20 mouse cellular contexts compared by ENCODE assay signal in the genomic region with DNA sequence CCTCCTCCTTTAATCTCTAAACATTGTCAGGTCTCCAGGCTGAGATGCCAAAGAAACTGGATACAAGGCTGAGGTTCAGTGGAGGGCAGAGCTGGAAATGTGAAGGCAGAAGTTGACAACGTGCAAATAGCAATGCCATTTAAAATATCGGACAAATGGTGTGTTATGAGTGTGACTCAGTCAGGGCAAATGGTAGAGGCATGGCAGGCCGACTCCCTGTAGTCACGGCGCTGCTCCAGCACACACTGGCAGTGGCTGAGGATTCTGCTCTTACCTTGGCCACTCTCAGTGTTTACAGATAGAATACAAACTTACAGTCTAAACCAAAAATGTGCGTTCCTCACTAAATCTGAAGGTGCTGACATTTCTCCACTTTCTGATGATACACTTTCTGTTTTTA.
DNase-seq lines count a peak whose midpoint lies in the region; ATAC-seq and TF ChIP-seq lines count a peak whose summit lies in the region.
"Had no signal": no experiment of that assay in that cellular context is flagged by ENCODE, and none has a peak within 500 bp of the region (broad histone marks: within the 10 kb centered on the region; RNA-seq: fewer than 3 reads in every experiment).

No protein-coding gene starts in this region.

- no peak for TF ChIP-seq EP300 in stomach, postnatal 0 days (optimal IDR thresholded peaks at IDR 0.05)

- WGBS in heart, embryonic 15.5 days = 62% methylated on average over 6 of the region's 6 CpGs
- 53% methylated on average over 6 of the region's 6 CpGs for WGBS in stomach, postnatal 0 days

- no peaks in the 10 kb centered on the region for H3K36me3 ChIP-seq in heart, embryonic 15.5 days
- H3K36me3 ChIP-seq in stomach, postnatal 0 days (ENCODE audit: control insufficient read depth, insufficient read depth, low read length) = no peaks in the 10 kb centered on the region
- H3K36me3 ChIP-seq: forebrain, embryonic 15.5 days; hindbrain, embryonic 10.5 days; midbrain, embryonic 13.5 days; neural tube, embryonic 13.5 days had no signal

- TF ChIP-seq CTCF in stomach, postnatal 0 days (IDR thresholded peaks at IDR 0.05; ENCODE audit: low read depth) = no peak

- no peak overlapping the region for H3K4me3 ChIP-seq in heart, embryonic 15.5 days
- H3K4me3 ChIP-seq in stomach, postnatal 0 days (ENCODE audit: low read depth, low read length) = no peak overlapping the region
- H3K4me3 ChIP-seq: forebrain, embryonic 15.5 days; hindbrain, embryonic 10.5 days; layer of hippocampus, adult 2 months; midbrain, embryonic 13.5 days; neural tube, embryonic 13.5 days had no signal

- no peak overlapping the region for H3K4me2 ChIP-seq in heart, embryonic 15.5 days
- no peak overlapping the region for H3K4me2 ChIP-seq in stomach, postnatal 0 days (replicated peaks; ENCODE audit: low read depth)
- H3K4me2 ChIP-seq: forebrain, embryonic 15.5 days; midbrain, embryonic 13.5 days; neural tube, embryonic 13.5 days had no signal

- H3K27ac ChIP-seq in heart, embryonic 15.5 days = peak overlapping the region; percentile 10
- H3K27ac ChIP-seq in stomach, postnatal 0 days (replicated peaks) = peak overlapping the region; percentile 49; the same call in 1 of the 2 replicates
- H3K27ac ChIP-seq: forebrain, embryonic 15.5 days; kidney, postnatal 0 days; layer of hippocampus, adult 2 months; liver, embryonic 14.5 days; midbrain, embryonic 13.5 days; neural tube, embryonic 13.5 days had no signal

- no peaks in the 10 kb centered on the region for H3K27me3 ChIP-seq in heart, embryonic 15.5 days
- H3K27me3 ChIP-seq in stomach, postnatal 0 days (ENCODE audit: control insufficient read depth, insufficient read depth, low read length) = no peaks in the 10 kb centered on the region
- H3K27me3 ChIP-seq: forebrain, embryonic 15.5 days; midbrain, embryonic 13.5 days; neural tube, embryonic 13.5 days had no signal

- H3K9ac ChIP-seq in heart, embryonic 15.5 days = no peak overlapping the region
- no peak overlapping the region for H3K9ac ChIP-seq in stomach, postnatal 0 days (ENCODE audit: low read length)
- H3K9ac ChIP-seq: forebrain, embryonic 15.5 days; liver, embryonic 14.5 days; midbrain, embryonic 13.5 days; neural tube, embryonic 13.5 days had no signal

- no peaks in the 10 kb centered on the region for H3K9me3 ChIP-seq in heart, embryonic 15.5 days (replicated peaks)
- no peaks in the 10 kb centered on the region for H3K9me3 ChIP-seq in stomach, postnatal 0 days (ENCODE audit: control insufficient read depth, low read length)
- H3K9me3 ChIP-seq: forebrain, embryonic 15.5 days; hindbrain, embryonic 10.5 days; midbrain, embryonic 13.5 days; neural tube, embryonic 13.5 days had no signal

- ATAC-seq in cerebellum, adult (ENCODE audit: insufficient number of reproducible peaks, low FRiP score, low TSS enrichment) = peak; percentile 58; the same call in 1 of the 2 replicates
- ATAC-seq in heart, embryonic 15.5 days (replicated peaks; ENCODE audit: insufficient number of reproducible peaks, insufficient read depth, low FRiP score, low read depth) = no peak
- ATAC-seq in stomach, postnatal 0 days (ENCODE audit: low FRiP score, low TSS enrichment) = no peak
- ATAC-seq: forebrain, embryonic 15.5 days; lung, postnatal 0 days; midbrain, embryonic 13.5 days had no signal

- DNase-seq in cerebellum, postnatal 4 days (ENCODE audit: low spot score in 2 of 2) = no peak
- no peak for DNase-seq in heart, adult 8-10 months (ENCODE audit: low spot score)
- DNase-seq in cerebellum, adult 18-20 months = peak; percentile 60 to 63
- DNase-seq in stomach, postnatal 0 days (ENCODE audit: low spot score) = peak; percentile 24
- no peak for DNase-seq in natural killer cell, adult 2 months (ENCODE audit: low spot score in 2 of 2)
- DNase-seq: embryo, embryonic 11 days; heart, adult 11 months; kidney, adult 11 months; layer of hippocampus, postnatal 36 days; thymus, postnatal 25 days had no signal

- H3K4me1 ChIP-seq in heart, embryonic 15.5 days (replicated peaks) = peaks cover 33% of the 10 kb centered on the region
- no peaks in the 10 kb centered on the region for H3K4me1 ChIP-seq in stomach, postnatal 0 days (replicated peaks; ENCODE audit: control insufficient read depth, insufficient read depth)

Comparison
In these comparisons a context has a peak if more than half of its experiments do, and no peak if none do; other contexts are left out.
1. DNase-seq: peak in cerebellum, adult 18-20 months (2 of 2) and stomach, postnatal 0 days (single experiment); none in cerebellum, postnatal 4 days (0 of 2), heart, adult 8-10 months (single experiment) and natural killer cell, adult 2 months (0 of 2).